Mouse (Mus musculus) cerebellum, adult 11-12 months (tissue): ENCODE results near the gene Bphl.
"Not testable (repeated sequence)": the region's sequence is repeated elsewhere in the genome, so short reads cannot be mapped to it uniquely, and the experiment has no call there.

Source experiments
- DNase-seq: peaks from one replicate; pipeline ENCODE4 v3.0.0; 2022

Bphl gene

DNA sequence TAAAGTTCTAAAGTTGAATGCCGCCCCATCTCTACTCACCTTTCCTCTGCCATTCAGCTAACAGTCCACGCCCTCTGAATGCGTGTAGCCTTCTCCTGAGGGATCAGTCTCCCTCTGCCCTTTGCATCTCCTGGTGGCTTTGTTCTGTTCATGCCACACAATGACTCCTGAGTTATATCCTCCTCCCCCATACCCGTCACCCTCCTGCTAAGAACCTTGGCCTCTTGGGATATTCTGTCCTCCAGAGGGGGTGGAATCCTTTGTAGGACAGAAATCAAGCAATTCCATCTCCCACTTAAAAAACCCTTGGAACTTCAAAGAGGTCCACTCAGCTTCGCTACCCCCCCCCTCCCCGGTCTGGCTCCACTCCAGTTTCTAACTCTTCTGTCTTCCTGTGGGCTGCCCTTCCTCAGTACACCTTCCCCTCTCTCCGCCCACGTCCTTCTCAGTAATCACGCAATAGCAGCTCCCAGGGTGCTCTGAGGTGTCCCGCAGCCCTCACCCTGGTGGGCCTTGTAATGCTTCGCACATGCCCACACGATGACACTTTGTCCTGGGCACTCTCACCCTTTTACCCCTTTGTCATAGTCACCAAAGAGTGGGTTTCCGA, 16.4 kb downstream of the Bphl start:
- no peak for DNase-seq

DNA sequence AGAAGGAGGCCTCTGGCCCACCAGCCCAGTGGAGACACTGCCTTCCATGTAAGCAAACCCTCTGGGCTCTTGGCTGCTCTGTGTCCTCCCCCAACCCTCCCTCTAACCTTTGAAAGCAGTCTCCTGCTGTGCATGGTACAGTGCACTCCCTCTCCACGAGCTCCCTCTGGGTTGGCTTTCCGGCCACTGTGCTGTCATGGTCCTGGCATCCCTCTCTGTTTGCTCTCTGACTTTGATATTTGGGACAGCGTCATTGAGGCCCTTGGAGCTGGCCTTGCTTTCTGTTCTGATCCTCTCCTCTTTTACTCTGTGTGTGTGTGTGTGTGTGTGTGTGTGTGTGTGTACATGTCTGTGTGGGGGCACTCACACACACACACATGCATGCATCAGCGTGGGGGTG, 17.0 kb downstream of the Bphl start:
- no peak for DNase-seq

DNA sequence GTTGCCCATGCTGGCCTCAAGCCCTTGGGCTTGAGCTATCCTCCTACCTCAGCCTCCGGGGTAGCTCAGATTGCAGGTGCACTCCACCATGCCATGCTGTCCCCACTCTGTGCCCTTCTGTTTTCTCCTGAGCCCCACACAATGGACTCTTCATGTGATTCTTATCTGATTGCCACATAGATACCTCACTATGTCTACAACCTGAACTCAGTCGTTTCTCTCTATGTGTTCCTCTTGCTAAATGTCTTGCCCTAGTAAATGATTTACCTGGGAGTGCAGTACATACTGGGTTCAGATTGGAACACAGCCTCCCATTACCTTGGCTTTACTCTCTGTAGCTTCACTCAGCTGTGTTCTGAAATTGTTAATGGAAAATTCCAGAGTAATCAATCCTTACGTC, 17.6 kb downstream of the Bphl start:
- no peak for DNase-seq

DNA sequence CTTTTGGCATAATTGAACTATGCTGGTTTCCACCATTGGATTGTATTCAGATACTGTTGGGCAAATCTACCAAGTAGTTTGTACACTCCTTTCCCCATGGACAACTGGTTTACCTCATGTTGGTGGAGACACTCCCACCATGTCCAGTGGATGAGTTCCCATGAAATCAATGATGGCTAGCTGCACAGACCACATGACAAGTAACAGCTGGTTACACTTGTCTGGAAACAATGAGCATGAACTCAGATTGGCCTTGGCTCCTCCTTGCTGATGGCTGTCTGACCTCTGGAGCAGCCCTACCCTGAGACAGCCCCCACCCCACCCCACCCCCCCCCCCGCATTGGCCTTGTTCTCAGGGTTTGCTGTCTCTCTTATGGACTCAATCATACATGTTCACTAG, 19.9 kb downstream of the Bphl start:
- no peak for DNase-seq

DNA sequence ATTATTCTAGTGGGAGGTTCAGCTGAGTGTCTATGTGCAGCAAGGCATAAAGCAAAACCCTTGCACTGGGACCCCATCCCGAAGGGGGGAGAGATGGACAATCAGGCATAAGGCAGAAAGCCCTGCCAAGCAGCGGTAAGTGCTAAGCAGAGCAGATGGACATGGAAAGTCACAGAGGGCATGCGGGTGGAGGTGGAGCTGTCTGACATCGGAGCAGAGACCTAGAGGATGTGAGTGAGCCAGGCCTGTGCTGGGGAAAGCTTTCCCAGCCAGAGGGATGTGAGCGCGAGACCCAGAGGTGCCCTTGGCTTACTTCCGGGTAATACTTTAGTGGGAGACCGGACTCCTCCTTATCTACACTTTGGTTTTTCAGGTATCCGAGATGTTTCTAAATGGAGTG, 22.7 kb downstream of the Bphl start:
- no peak for DNase-seq

DNA sequence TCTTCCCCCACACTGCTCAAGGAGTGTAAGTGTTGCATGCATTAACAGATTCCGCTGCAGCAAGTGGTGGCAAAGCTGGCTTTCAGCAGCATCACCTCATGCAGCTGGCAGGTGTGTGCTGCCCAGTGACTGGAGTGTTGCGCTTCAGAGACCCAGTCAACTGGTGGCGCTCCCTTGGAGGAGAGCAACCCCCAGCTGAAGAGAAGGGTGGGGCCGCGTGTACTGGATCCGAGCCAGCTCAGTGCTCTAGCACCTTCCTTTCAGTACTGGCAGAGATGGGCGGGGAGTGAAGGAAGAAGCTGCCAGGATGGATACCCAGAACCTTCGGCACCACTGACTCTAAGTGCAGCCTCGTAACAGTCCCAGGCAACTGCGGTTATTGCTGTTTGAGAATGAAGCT, 25.1 kb downstream of the Bphl start:
- no peak for DNase-seq

DNA sequence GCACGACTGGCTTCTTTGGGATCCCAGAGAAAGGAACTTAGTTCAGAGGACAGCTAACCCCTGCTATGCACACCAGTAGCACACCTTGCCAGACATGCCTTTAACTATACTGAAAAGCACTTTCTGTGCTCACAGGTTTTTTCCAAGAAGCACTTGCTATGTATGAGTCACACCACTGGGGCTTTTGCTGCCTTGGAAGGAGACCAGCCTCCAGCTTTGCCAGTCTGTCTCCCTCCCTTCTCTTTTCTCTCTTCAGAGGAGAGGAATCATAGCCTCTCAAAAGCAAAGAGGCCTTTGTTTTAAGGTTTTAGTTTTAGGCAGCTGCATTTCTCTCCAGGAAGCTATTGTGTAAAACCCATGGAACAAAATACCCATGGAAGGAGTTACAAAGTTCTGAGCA, 29.0 kb downstream of the Bphl start:
- no peak for DNase-seq

DNA sequence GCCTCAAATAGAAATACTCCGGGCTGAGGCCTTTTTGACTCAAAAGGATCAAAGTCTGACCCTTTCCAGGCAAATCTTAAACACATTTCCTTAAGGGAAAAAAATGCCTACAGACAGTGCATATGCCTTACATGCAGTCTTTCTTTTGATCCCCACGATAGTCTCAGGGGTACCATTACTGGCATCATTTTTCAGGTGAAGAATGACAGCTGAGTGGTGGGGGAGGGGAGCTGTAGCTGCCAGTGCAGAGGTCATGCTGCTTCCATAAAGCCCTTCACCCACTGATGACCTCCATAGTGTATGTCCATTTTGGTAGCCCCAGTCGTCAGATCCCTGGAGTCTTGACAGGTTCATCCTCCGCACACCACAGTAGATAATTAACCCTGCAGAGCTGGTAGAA, 32.9 kb downstream of the Bphl start:
- no peak for DNase-seq

DNA sequence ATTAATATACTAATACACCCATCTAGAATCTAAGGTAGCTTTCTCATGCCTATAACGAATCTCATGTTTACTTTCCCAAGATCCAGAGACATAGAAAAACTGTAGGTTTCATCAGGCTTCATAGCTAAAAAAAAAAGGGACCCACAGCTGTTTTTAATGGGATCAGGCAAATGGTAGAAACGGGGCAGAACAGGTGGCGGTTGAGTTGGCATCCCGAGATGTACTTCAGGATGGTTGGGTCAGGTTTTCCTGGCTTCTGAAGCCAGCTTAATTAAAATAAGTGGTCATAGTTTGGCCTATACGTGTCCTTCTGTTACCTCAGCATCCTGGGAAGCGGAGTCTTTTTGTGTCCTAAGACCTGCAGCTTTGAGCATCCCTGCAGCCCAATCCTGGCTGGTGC, 34.4 kb downstream of the Bphl start:
- no peak for DNase-seq

DNA sequence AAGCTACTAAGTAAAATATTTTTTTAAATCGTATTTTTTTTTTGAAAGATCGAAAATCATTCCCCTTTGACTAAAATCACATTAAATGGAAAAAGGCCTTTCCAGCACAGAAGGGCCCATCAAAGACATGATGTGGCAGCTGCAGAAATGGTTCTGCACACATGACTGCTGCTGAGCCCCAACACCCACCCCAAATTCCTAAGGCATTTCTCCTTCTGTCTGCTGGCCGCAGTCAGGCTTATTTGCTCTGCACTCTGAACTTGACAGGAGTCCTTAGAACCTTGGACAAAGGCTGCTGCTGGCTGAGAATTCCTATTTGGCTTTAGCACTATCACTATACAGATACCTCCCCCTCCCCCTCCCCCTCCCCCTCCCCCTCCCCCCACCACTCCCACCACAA, 35.5 kb downstream of the Bphl start:
- no peak for DNase-seq

DNA sequence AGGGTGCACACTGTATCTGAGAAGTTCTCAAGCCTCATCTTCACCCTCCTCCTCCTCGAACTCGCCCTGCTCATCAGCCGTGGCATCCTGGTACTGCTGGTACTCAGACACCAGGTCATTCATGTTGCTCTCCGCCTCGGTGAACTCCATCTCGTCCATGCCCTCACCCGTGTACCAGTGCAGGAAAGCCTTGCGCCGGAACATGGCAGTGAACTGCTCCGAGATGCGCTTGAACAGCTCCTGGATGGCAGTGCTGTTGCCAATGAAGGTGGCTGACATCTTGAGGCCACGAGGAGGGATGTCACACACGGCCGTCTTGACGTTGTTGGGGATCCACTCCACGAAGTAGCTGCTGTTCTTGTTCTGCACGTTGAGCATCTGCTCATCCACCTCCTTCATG, 37.0 kb downstream of the Bphl start:
- not testable (repeated sequence) for DNase-seq

DNA sequence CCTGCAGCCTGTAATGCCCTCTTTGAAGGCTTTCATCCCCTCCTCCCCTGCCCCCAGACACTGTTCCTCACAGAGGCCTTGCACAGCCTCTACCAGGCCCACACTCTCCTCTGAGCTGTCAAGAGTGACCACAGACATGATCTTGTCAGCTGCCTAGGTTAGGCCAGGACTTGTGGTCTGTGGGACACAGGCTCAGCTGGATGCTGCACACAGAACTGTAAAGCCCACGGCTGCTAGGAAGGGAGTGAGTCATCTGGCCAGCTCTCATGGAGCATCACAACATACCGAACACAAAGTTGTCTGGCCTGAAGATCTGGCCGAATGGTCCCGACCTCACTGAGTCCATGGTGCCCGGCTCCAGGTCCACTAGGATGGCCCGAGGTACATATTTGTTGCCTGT, 38.5 kb downstream of the Bphl start:
- not testable (repeated sequence) for DNase-seq

DNA sequence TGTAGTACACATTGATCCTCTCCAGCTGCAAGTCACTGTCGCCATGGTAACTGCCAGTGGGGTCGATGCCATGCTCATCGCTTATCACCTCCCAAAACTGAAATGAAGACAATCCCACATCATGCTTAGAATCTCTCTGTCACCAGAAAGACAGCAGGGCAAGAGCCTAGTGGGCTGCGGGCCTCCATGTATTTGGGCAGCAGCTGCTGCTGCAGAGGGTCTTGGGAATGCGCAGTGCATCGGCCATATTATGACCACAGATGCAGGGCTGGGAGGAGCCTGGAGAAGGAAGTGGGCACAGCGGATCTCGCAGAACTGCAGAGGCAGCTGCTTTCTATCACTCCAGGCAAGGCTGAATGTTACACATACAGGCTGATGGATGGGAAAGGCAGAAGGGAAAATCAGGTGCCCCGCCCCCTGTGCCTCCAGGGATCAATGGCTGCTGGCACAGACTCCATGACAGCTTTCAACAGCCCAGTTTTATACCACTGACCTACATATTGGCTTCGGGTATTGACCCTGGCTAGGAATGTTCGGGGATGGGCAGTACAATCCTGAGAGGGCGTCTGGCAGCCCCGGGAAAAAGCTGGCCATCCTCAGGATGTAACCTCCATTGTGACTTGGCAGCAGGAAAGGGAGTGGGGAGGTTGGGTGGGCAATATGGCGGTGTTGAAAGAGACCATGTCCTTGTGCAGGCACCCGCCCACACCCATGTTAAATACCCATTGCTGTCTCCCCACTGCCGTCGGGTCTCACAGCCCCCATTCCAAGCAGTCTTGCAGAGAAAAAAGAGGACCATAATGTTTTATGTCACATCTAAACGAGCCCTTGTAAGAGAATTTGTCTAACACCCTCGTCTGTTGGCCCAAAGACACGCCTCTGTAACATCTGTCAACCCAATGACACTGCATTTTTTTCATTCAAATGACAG, 39.4 kb downstream of the Bphl start:
- DNase-seq, result peak; percentile 49

DNA sequence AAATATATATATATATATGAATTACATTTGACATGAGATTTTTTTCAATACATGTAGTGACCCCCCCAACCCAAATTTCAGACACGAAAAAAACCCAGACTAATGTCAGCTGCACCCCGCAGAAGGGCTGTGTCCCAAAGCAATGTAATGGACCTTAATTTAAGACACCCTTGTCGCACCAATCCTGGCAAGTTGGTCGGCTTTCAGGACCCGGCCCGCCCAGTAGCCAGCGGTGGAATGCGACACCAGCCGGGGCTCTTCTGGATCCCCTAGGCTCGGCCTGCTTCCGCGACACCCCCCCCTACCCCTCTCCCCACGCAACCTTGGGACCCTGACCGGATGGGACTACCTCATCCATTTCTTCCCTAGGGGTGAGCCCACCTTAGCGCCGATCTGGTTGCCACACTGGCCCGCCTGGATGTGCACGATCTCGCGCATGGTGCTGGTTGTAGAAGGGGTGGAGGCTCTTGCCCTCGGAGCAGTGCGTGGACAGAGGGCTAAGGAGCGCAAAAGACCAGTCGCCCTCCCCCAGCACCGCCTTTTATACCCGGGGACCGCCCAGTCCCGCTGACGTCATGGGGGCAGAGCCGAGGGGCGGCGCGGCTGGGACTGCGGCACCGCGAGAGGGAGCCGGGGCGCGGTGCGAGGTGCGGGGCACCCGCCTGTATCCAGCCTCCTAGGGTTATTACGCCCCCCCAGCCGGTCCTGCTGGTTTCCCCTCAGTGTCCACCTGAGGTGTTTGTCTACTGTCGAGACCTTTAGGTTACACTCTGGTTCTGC, 40.3 kb downstream of the Bphl start, which contains the start of gene Tubb2a:
Gene Tubb2a (minus strand): TSS at position 516 of the 780 bp plus-strand sequence.
- peak; percentile 89 for DNase-seq

DNA sequence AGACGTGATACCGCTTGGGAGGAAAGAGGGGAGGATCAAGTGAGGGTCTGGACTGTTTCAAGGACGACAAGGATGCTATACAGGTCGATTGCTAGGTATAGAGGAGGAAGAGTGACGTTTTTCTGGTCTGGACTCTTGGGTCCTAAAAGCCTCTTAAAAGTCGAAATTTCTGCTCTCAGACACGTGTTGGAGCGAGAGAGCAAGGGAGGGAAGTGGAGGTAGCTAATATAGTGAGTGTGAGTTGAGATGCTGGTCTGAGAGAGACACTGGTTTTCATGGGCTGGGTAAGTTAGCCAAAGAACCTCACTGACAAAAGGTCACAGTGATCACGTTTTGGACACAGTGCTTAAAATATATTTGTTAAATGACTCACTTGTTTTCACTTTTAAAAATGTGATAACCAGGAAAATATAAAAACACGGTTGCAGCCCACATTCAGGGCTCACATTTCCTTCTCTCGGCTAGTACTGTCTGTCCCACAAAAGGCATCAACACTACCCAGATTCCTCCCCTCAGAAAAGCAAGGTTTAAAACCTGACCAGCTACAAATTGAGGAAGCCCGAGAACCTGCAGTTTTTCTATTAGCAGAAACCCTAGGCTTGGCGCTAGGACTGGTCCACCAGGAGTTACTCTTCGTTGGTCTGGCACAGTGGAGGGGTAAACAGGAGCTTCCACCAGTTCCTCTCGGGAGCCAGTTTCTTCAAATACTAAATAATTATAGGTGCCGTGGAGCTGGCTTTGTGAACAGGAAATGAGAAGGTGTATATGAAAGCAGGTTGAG, 41.3 kb downstream of the Bphl start:
- no peak for DNase-seq

DNA sequence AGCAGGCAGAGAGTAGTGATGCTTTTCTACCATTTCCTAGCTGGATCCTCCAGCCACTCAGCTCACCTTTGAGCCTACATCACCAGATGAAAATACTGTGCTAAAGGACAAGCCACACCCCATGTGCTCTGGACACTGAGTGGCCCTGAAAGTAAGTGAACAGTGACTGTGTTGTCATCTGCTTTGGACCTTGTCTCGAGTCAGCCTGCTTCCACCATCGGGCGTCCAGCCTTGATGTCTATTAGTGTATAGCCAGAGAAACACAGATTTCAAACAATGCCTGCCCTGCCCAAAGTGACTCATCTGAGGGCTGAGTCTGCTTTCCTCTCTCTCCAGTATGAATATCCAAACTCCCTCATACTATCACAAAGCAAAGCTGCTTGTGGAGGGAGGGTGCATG, 42.4 kb downstream of the Bphl start:
- no peak for DNase-seq

DNA sequence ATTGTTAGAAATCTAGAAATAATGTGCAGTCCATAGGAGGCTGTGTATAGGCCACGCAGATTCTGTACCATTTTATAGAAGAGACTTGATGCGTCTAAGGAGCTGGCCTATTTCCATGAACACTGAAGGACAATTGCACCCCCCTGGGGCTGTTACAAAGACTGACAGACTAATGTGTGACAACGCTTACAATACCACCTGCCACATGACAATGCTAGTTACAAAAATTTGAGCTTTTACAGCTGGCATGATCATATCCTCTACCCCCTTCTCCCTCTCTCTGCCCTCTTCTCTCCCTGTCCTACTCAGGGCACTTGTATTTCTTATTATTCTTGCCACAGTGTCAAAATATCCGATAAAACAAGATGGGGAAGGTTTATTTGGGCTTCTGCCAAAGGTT, 44.5 kb downstream of the Bphl start:
- DNase-seq, result no peak

DNA sequence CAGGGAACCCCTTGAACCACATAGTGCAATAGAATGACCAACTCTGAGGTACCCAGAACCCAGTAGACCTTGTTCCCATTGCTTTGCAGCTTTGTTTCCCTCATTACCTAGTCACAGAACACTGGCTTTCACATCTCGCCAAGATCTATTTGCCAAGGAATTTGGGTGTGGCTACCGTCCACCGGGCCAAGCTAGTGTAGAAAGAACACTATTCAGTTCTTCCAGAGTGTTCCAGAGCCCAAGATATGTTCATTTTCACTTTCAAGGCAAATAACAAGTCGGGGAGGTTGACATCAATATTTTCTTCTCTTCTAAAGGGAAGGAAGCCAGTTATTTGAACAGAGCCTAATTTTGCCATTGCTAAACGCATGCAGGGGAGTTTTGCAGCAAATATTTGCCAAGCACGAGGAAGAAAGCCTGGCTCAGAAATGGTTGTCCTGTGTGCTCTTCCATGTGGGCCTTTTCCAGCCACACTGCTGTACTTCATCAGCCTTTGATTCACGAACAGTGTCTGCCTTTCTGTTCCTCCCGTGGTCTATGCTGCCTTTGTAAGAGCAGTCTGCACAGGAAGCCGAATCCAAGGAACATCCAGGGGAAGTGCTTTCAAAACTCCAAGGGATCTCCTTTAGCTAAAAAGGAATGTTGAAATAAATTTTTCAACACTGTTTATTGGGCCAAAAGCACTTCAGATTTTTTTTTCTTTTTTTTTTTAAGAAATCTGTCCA, 46.8 kb downstream of the Bphl start:
- DNase-seq, result no peak

DNA sequence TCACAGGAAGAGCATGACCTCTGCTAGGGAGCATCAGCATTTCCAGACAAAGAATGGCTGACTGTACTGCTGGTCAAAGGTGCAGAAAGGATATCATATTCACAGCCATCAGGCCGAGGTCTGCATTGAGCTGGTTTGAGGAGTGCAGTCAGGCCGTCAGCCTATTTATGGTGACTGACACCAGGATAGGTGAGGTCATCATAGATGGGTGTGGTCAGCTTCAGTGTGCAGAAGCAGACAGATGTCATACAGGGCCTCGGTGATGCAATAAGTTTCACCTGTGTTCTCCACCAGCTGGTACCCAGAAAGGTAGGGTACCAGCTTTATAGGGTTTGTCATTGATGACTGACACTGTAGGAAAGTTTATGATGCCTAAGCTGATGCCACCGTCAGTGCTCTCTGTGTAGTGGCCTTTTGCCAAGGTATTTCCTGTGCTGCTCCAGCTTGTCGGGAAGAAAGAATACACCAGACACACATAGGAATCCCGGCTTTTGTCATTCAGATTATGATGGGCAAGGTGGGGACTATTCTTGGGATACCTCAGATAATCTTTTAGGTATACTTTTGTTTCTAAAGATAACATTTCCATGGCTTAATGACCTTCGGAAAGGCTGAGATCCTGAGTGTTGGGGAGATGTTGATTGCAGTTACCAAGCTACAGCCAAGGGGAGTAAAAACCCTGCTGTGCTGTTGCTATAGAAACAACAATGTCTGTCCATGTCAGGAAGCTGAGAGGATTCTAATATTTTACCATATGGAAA, 49.8 kb downstream of the Bphl start:
- no peak for DNase-seq

DNA sequence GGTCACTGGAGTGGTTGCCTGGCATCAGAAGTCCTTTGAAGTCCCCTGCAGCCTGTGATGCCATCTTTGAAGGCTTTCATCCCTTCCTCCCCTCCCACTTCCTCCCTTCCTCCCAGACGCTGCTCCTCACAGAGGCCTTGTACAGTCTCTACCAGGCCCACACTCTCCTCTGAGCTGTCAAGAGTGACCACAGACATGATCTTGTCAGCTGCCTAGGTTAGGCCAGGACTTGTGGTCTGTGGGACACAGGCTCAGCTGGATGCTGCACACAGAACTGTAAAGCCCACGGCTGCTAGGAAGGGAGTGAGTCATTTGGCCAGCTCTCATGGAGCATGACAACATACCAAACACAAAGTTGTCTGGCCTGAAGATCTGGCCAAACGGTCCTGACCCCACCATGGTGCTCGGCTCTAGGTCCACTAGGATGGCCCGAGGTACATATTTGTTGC, 50.8 kb downstream of the Bphl start:
- DNase-seq, result not testable (repeated sequence)

DNA sequence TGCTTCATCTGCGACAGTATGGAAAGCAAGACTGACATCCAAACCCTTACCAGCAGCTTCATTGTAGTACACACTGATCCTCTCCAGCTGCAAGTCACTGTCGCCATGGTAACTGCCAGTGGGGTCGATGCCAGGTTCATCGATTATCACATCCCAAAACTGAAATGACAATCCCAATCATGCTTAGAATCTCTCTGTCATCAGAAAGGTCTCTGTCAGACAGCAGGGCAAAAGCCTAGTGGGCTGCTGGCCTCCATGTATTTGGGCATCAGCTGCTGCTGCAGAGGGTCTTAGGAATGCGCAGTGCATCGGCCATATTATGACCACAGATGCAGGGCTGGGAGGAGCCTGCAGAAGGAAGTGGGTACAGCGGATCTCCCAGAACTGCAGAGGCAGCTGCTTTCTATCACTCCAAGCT, 51.5 kb downstream of the Bphl start:
- DNase-seq, result no peak
